8 mouse cellular contexts compared by ENCODE assay signal in genomic region chr8:111550002-111550870, GRCm38 (mm10). TPM values are rescaled to one million over a fixed set of nuclear protein-coding genes. Genes with fewer than 3 reads are reported as not detected.
A peak's percentile ranks its signal among the peaks of the same experiment; 100 is the strongest.
DNase-seq lines count a peak whose midpoint lies in the region; ATAC-seq and TF ChIP-seq lines count a peak whose summit lies in the region.

No protein-coding gene starts in this region.

- H3K9ac ChIP-seq in forebrain, embryonic 16.5 days (replicated peaks; ENCODE audit: low read depth, low read length) = no peak overlapping the region
- no peak overlapping the region for H3K9ac ChIP-seq in kidney, embryonic 14.5 days (ENCODE audit: low read depth, low read length)
- no peak overlapping the region for H3K9ac ChIP-seq in midbrain, embryonic 15.5 days

- H3K4me3 ChIP-seq in lung, adult 2 months (replicated peaks; ENCODE audit: extremely low read depth, low read depth, low read length) = peak overlapping the region; percentile 6
- no peak overlapping the region for H3K4me3 ChIP-seq in forebrain, embryonic 16.5 days (replicated peaks; ENCODE audit: low read length)
- no peak overlapping the region for H3K4me3 ChIP-seq in kidney, embryonic 14.5 days (ENCODE audit: low read length)
- H3K4me3 ChIP-seq in midbrain, embryonic 15.5 days = no peak overlapping the region

- no peaks in the 10 kb centered on the region for H3K36me3 ChIP-seq in forebrain, embryonic 16.5 days (ENCODE audit: control insufficient read depth, insufficient read depth)
- H3K36me3 ChIP-seq in kidney, embryonic 14.5 days (ENCODE audit: control insufficient read depth, insufficient read depth, low read length) = no peaks in the 10 kb centered on the region
- H3K36me3 ChIP-seq in midbrain, embryonic 15.5 days (replicated peaks) = no peaks in the 10 kb centered on the region

- peaks cover 20% of the 10 kb centered on the region for H3K4me1 ChIP-seq in lung, adult 2 months (ENCODE audit: control insufficient read depth, insufficient read depth, low read length)
- peaks cover 18% of the 10 kb centered on the region for H3K4me1 ChIP-seq in forebrain, embryonic 16.5 days (replicated peaks; ENCODE audit: control insufficient read depth, insufficient read depth, low read length)
- peaks cover 13% of the 10 kb centered on the region for H3K4me1 ChIP-seq in kidney, embryonic 14.5 days (ENCODE audit: control insufficient read depth, insufficient read depth, low read length)
- peaks cover 40% of the 10 kb centered on the region for H3K4me1 ChIP-seq in midbrain, embryonic 15.5 days

- 46% methylated on average over 9 of the region's 9 CpGs for WGBS in lung, adult 2 months
- 66% methylated on average over 9 of the region's 9 CpGs for WGBS in forebrain, embryonic 16.5 days
- 50% methylated on average over 9 of the region's 9 CpGs for WGBS in kidney, embryonic 14.5 days
- WGBS in midbrain, embryonic 15.5 days = 68% methylated on average over 9 of the region's 9 CpGs

- H3K4me2 ChIP-seq in forebrain, embryonic 16.5 days (ENCODE audit: low read length) = no peak overlapping the region
- H3K4me2 ChIP-seq in kidney, embryonic 14.5 days (replicated peaks; ENCODE audit: low read depth, low read length) = no peak overlapping the region
- no peak overlapping the region for H3K4me2 ChIP-seq in midbrain, embryonic 15.5 days

- peak overlapping the region; percentile 59; the same call in 1 of the 2 replicates for H3K27ac ChIP-seq in forebrain, embryonic 16.5 days (ENCODE audit: low read length)
- H3K27ac ChIP-seq in kidney, embryonic 14.5 days (ENCODE audit: low read depth, low read length) = peak overlapping the region; percentile 56; the same call in 1 of the 2 replicates
- peak overlapping the region; percentile 50 for H3K27ac ChIP-seq in midbrain, embryonic 15.5 days

- H3K27me3 ChIP-seq in forebrain, embryonic 16.5 days (replicated peaks; ENCODE audit: control insufficient read depth, insufficient read depth, low read length) = no peaks in the 10 kb centered on the region
- H3K27me3 ChIP-seq in kidney, embryonic 14.5 days (ENCODE audit: control insufficient read depth, insufficient read depth, low read length) = no peaks in the 10 kb centered on the region
- no peaks in the 10 kb centered on the region for H3K27me3 ChIP-seq in midbrain, embryonic 15.5 days (replicated peaks)

- H3K9me3 ChIP-seq in forebrain, embryonic 16.5 days (ENCODE audit: control insufficient read depth, low read length) = no peaks in the 10 kb centered on the region
- H3K9me3 ChIP-seq in kidney, embryonic 14.5 days (ENCODE audit: control insufficient read depth, low read length) = no peaks in the 10 kb centered on the region
- H3K9me3 ChIP-seq in midbrain, embryonic 15.5 days = no peaks in the 10 kb centered on the region

- no peak for ATAC-seq in forebrain, embryonic 16.5 days
- no peak for ATAC-seq in kidney, embryonic 14.5 days (ENCODE audit: low FRiP score, low TSS enrichment)
- ATAC-seq in midbrain, embryonic 15.5 days (replicated peaks) = no peak

- TF ChIP-seq CTCF in lung, adult 2 months (IDR thresholded peaks at IDR 0.05; ENCODE audit: insufficient read depth, low read length) = no peak

- no peak for TF ChIP-seq POLR2A in lung, adult 2 months (IDR thresholded peaks at IDR 0.05; ENCODE audit: borderline replicate concordance, extremely low read depth, low read depth, low read length)

- DNase-seq in lung, adult 2 months = no peak
- no peak for DNase-seq in lung, postnatal 4 days
- DNase-seq in left cerebral cortex, adult 8-10 months (ENCODE audit: low spot score in 2 of 2) = no peak
- DNase-seq in adrenal gland, postnatal 36 days = no peak
- DNase-seq in retina, embryonic 14.5 days (ENCODE audit: low spot score) = no peak

RNA-seq across cellular contexts. Expression of gene Znrf1, which starts 14.3 kb away (rescaled TPM):
- polyA plus RNA-seq in lung, adult 2 months (2012; rRNA removed) = 103 and 116 TPM in 2 replicates
- 66.0 and 70.3 TPM in 2 replicates for polyA plus RNA-seq in forebrain, embryonic 16.5 days (2015; fragmentation: Nextera tagmentation; extraction: Ambion mirVana)
- polyA plus RNA-seq in kidney, embryonic 14.5 days (2014; fragmentation: Nextera tagmentation; extraction: Ambion mirVana) = 28.1 and 37.4 TPM in 2 replicates
- polyA plus RNA-seq in midbrain, embryonic 15.5 days (2015; fragmentation: Nextera tagmentation; extraction: Ambion mirVana) = 106 and 119 TPM in 2 replicates
- 100 to 1,000 TPM; 120 to 139 (median 129) TPM for total RNA-seq in left cerebral cortex, adult 8-10 months (2022)
- total RNA-seq in adrenal gland, postnatal 36 days (2021) = 10 to 100 TPM; 38.1 to 40.6 TPM

RNA-seq across cellular contexts. Expression of gene Wdr59, which starts 28.3 kb away (rescaled TPM):
- 6.7 and 8.9 TPM in 2 replicates for polyA plus RNA-seq in lung, adult 2 months (2012; rRNA removed)
- polyA plus RNA-seq in forebrain, embryonic 16.5 days (2015; fragmentation: Nextera tagmentation; extraction: Ambion mirVana) = 8.3 and 9.4 TPM in 2 replicates
- 4.8 and 6.2 TPM in 2 replicates for polyA plus RNA-seq in kidney, embryonic 14.5 days (2014; fragmentation: Nextera tagmentation; extraction: Ambion mirVana)
- polyA plus RNA-seq in midbrain, embryonic 15.5 days (2015; fragmentation: Nextera tagmentation; extraction: Ambion mirVana) = 6.8 and 8.3 TPM in 2 replicates
- 10 to 100 TPM; 19.5 to 21.7 (median 20.3) TPM for total RNA-seq in left cerebral cortex, adult 8-10 months (2022)
- total RNA-seq in adrenal gland, postnatal 36 days (2021) = 10 to 100 TPM; 10.4 to 12.8 TPM
